Mouse (Mus musculus) megakaryocyte, embryonic 14.5 days (primary cell): ENCODE results near the gene Olfr284.

ENCODE experiments used
- FLI1 ChIP-seq: IDR thresholded peaks from 2 replicates; pipeline ENCODE4 v1.6.1; 2012; ENCODE audit warnings: low read length, inconsistent platforms, mixed read lengths
- GATA1 ChIP-seq: IDR thresholded peaks from 3 replicates; pipeline ENCODE4 v1.6.1; 2012; ENCODE audit warnings: mixed read lengths, low read length, inconsistent platforms, borderline replicate concordance

GRCm38 (mm10) chr15:98340887-98341286, at the start of gene Olfr284:
- TF ChIP-seq GATA1 (no peak), FLI1 (no peak)
